Mouse (Mus musculus) urinary bladder, adult 18-20 months (tissue): ENCODE results near the gene Krt8.

Experiments used
- DNase-seq, 2 experiments: peaks; one replicate each; pipeline ENCODE4 v3.0.0; 2022; ENCODE audit warnings: low spot score in 2 of 2, mixed read lengths in 2 of 2

Gene Krt8

DNA sequence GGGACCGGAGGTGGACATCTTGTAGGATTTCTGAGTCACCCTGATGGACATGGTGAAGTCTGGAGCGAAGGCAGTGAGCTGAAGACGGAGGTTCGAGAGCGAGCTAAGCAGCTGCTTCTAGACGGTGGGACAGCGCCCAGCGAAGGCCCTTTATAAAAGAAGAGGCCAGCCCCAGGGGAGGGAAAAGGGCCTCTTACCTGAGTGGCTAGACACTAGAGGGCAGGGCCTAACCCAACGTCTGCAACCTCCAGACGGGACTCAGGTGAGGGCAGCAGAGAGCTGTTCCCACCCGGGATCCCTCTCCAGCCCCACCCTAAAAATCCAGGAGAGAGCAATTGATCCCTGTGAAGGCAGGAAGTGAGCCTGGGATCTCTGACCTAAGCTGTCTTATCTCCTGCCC lies at the start of gene Krt8:
Gene Krt8 (minus strand): TSS at position 294 of the 400 bp plus-strand sequence.
- DNase-seq, result peak; percentile 67 to 78

DNA sequence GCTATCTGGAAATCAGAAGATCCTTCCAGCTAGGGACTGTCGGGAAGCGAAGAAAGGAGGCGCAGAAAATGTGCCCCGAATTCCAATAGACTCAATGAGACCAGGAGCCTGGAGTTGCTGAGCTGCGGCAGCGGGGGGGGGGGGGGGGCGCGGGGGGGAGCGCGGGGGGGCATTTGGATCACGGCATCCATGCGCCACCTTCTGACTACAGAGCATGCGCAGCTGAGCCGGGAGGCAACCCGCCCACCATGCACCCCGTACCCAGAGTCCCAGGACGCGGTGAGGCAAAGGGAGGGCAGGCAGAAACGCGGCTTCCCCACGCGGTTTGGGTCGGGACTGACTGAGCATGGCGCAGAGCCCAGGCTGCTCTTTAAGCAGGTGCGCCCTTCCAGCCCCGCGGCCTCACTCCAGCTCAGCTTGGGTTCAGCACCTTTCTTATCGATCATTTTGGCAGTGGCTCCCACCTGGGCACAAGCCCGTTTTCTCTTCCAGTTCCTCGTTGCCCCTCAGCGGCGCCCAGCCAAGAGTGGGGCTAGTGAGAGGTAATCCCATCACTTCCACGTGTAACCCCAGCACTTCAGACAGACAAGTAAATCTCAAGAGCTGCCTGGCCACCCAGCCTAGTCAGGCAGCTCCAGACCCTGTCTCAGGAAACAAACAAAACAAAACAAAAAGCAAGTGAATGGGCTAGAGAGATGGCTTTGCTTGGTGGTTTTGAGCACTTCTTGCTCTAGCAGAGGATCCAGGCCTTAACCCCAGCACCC lies 47.8 kb upstream of the Krt8 start:
- DNase-seq, result peak in 1 of 2 experiments; percentile 51

DNA sequence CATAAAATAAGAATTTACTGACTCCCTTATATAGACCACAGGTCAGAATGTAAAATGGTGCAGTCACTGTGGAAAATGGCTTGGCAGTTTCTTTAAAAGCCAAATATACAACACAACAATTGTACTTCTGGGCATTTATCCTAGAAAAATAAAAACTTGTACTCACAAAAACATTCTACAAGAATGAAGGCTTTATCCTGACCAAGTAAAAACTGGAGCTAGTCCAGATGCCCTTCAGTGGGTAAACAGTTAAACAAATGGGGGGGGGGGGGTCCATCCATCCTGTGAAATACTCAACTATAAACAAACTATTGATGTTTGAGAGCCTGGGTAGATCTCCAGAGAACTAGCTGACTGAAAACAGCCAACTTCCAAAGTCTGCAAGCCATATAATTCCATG lies 45.6 kb upstream of the Krt8 start:
- no peak for DNase-seq

DNA sequence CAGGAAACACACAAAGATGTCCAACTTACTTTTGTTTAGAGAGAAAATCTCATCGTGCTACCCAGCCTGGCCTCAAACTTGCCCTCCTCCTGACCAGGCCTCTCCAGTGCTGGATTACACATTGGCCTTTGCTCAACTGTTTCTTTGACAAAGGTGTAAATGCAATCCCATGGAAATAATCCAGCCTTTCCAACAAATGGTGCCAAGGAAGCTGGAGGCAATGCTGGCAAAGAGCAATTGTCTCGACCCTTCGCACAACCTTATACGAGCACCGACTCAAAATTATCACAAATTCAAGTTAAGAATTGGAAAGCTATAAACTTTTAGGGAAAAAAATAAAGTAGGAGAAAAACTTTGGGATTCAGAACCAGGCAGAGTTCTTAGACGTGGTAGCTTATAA lies 43.7 kb upstream of the Krt8 start:
- no peak for DNase-seq

DNA sequence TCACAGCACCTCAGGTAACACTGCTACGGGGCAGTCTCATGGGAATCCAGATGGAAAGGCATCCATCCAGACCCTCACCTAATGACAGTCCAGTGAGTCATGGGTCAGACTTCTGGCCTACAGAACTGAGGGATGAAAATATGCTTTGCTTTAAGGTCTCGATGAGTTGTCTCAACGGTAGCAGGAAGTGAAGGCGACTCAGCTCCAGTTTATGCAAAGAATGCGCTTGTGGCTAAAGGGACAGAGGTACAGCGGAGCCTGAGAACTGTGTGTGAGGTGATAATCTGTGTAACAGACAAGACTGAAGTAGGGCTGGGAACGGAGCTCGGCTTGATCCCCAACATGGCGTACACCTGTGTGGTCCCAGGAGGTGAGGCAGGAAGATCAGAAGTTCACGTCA lies 41.4 kb upstream of the Krt8 start:
- no peak for DNase-seq

DNA sequence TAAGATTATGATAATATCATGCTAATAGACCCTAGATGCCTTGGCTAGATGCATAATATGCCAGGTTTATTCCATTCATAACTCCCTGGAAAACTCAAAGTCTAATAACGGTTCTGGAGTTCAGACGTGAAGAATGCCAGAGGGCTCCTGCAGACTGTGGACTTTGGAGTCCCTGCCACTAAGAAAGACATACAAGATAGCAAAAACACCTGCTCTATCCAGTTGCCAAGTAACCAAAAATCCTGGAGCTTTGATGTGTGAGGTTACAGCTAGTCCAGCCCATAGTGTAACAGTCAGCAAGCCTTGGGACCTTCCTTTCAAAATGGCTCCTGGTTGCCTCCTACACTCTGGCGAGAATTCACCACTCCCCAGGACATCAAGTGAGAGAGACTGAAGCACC lies 40.5 kb upstream of the Krt8 start:
- no peak for DNase-seq

DNA sequence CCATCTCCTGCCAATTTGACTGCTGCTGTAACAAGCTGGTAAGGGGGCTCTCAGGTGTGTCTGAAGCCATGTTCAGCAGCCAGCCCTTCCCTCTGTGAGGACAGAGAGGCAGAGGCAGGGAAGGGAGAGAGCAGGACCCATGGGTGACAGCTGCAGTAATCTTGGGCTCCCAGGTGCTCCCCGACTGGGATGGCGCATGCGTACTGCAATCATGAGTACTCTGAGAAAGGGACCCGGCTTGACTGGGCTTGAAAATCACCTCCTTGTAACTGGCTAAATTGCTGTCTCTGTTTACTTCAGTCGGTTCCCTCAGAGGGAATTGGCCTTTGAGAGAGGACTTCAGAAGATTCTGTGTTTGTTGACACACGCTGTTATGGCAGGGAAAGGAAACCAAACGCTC lies 37.7 kb upstream of the Krt8 start:
- DNase-seq, result no peak

DNA sequence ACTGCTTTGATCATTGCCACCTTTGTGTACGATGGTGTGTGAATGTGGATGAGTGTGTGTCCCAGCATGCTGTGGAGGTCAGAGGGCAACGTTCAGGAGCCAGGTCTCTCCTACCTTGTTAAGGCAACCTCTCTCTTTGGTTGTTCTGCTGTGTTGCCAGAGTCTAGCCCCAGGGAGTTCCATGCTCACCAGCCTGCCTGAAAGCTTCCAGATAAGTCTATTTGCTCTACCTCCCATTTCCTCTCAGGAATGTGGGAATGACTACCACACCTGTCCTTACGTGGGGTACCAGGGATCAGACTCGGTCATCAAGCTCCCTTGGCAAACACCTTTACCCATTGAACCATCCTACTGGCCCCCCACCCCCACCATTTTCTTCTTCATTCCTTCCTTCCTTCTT lies 36.0 kb upstream of the Krt8 start:
- no peak for DNase-seq

DNA sequence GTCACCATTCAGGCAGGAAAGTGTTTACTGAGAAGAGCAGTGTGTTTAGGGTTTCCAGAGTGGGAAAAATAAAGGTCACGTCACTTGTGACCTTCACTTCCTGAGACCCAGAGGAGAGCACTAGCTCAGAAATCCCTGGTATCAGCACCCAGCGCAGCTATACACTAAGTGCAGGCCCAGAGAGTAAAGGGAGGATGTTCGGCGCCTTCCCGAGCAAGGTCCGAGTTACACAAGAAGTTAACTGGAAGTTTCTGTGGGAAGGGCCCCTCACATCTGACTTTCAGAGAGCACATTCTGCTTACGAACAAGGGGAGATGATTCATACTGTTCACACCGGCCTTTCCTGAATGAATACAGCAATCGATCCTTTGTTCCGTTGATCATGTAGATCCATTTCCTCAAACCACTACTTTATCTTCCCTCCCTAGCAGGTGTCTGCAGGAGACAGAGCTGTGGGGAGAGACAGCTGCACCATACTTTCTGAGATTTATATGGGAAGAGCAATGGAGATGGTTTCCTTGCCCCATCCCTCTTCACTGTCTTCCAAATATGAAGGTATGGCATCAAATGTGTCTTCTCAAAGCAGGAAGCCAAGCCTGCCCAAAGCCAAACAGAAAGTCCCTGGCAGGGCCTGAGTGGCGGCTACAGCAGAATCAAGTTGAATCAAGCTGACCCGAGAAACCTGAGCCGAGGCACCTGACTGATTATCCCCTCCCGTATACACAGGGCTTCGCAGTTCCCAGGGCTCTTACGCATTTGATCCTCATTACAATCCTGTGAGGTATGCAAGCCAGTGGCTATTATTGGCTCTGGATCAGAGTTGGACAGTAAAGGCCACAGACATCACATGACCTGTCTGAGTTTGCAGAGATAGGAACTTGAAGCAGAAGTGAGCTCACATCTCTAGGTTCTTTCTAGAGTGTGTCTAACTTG lies 30.1 kb upstream of the Krt8 start:
- no peak for DNase-seq

DNA sequence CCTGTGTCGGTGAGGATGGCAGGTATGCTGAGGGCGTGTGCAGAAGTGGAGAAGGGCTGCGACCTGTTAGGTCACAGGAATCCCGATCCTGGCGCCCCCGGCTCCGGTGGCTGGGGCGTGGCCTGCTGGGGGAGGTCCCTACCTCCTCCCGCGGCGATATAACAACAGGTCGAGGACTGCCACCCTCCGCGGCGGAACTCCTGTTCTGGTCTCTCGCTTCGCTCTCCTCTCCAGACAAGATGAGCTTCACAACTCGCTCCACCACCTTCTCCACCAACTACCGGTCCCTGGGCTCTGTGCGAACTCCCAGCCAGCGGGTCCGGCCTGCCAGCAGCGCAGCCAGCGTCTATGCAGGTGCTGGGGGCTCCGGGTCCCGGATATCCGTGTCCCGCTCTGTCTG lies 23.8 kb upstream of the Krt8 start, which contains the start of gene Krt18:
Gene Krt18 (plus strand): TSS at position 141 of the 400 bp plus-strand sequence.
- DNase-seq, result peak; percentile 73 to 78

DNA sequence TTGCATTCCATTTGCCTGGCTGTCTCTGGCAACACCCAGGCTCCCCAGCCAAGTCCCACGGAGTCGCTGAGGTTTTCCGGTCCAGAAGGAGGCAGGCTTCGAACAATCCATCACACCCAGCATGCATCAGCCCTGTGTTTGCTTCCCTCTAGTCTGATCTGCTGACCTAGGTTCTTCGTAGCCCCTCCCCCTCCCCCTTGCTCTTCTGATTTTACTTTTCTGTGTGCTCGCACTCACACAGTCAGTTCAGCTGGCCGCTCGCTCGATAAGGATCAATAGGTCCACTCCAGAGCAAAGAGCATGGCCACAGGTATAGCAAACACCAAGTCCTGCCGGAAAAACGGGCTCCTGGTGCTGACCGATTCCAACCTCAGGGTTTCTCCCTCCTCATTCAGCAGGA lies 22.1 kb upstream of the Krt8 start:
- DNase-seq, result peak in 1 of 2 experiments; percentile 69

DNA sequence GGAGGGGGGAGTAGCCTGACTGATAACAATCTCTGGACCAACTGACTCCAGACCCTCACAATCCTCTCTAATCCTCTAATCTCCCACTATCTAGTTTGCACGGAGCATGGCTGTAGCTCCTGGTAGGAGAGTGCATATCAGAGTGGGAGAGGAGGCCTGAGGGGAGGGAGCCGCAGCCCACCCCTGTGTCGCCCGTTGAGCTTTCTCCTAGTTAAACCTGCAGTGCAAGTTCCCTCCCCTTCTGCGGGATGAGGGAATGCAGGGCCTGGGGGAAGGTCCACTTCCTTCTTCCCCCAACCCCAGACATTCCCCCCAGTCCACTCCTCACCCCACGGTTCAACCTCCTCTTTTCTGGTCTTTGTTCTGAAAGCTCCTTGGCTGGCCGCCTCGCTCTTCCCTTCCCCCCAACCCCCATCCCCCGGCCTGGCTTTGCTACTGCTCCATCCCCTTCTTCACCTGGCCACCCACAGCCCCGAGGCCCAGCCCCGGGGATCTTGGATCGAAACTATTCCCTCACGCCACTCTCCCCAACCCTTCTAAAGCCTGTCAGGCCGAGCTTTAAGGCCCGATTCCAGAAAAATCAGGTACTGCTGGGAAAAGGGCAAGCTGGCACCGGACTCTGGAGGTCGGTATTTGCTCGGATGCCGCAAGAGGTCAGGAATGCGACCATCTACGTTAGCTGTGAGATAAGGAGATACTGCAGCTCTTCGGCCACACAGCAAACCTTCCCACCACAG lies 21.0 kb upstream of the Krt8 start:
- DNase-seq, result peak in 1 of 2 experiments; percentile 46

DNA sequence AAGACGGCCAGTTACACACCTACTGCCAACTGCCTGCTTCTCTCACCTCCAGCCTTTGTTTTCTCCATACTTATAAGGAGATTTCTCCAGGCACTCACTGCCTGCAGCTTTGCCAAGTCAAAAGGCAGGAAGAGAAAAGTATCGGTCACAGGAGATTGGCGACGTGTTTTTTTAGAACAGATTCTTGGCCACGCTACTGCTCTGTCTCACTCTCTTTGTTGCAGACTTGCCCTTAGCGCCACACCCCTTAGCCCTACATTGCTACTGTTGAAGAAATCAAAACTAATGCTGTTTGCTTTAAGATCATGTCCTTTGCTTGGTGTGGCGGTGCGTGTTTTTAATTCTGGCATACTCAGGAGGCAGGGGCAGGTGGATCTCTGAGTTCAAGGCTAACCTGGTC lies 19.6 kb upstream of the Krt8 start:
- no peak for DNase-seq

DNA sequence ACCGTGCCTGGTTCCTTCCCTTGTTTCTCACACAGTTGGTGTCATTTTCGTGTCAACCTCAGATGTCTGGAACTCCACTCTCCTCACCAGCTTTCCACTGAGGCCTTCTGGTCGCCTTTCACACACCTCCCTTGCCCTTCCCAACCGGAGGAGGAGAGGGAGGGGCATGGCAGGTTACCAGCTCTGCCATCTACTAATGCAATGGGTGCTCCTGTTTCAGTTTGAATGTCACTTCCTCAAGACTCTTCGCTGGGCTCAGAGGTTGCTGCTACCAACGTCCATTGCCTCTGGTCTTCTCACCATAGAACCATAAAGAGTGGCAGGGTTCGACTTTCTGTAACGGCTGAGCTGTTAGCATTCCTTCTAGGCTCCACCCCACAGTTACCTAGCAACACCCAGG lies 18.2 kb upstream of the Krt8 start:
- no peak for DNase-seq

DNA sequence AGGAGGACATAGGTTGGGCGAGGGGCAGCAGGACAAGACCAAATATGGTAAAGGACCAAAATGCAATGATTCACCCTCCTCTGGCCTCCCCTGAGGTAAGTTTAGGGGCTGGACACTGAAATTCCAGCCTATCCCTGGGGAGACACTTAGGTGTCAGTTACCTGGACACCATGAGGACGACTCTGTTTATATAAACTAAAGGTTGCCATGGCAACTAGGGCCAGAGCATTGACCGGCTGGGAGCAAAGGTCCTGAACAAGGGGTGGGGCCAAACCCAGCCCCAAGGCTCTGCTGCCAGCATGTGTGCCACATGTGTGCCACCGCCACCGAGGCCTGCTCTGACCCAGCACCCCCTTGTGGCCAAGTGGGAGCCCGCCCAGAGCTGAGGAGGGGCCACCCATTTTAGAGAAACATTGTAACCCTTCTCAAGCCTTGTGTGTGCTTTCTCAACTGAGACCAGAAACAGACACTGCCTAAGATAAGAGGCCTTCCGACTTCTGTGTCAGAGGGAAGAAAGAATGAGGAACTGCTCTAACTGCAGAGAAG lies 13.7 kb upstream of the Krt8 start:
- no peak for DNase-seq

DNA sequence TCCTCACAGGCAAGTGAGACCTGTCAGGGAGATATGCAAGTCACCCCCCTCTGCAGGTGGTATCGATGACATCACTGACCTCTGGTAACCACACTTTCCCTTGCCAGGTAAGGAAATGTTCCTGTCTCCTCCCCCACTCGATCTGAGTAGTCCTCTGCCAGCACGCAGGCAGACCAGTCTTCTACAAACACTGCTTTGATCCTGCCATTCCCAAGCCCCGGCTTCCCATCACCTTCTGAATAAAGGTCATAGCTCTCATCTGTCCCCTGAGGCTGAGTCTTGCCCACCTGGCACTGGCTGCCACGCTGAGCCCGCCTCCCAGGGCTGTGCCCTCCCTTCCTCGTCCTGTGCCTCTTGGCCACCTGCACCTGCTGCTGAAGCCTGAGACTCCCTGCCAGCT lies 12.5 kb upstream of the Krt8 start:
- peak; percentile 48 to 65 for DNase-seq

DNA sequence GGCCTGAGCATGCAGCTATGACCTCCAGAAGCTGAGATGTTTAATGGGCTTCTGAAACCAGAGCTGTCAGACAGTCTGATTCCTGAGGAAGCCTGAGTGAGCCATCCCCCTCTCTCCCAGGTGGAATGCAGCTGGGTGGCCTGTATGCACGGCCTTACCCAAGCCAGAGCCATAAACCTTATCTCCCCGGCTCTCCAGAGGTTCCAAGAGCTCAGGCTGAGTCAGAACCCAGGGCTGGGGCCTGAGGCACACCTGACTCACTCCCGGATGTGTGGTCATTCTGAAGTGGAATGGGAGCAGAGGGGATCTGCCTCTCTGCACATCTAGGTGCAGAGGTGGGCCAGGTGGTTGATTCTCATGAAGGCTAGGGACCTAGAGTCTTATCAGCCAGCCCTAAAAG lies 11.8 kb upstream of the Krt8 start:
- DNase-seq, result peak in 1 of 2 experiments; percentile 71

DNA sequence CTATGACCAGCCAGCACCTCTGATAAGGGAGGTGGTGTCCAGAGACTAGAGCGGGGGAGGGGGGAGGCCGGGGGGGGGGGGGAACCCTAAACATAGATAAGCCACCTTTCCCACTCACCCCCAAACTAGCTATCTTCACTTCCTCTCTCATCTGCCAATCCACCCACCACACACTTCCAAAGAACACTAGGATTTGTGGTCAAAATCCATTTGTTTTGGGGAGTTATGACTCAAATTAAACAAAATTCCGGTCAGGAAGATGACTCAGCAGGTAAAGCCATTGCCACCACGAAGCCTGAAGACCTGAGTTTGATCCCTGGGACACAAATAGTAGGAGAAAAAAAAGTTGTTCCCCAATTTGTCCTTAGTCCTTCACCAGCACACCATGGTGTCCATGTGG lies 10.6 kb upstream of the Krt8 start:
- no peak for DNase-seq

DNA sequence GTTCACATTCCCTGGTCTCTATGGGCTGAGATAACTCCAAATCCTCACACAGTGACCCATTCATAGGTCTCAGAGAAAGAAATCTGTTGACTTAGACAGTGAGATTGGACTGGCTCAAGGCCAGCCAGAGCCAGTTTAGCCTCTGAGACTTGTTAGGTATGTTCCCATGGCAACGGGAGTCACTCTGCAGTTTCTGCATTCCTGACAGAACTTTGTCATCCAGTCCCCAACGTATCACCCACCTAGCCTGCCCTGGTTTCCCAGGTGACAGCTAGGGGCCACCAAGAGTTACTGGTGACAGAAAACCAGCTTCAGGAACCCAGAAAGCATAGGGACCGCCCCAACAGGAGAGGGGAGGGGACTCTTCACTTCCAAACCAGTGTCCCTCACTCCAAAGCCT lies 9.4 kb upstream of the Krt8 start:
- no peak for DNase-seq

DNA sequence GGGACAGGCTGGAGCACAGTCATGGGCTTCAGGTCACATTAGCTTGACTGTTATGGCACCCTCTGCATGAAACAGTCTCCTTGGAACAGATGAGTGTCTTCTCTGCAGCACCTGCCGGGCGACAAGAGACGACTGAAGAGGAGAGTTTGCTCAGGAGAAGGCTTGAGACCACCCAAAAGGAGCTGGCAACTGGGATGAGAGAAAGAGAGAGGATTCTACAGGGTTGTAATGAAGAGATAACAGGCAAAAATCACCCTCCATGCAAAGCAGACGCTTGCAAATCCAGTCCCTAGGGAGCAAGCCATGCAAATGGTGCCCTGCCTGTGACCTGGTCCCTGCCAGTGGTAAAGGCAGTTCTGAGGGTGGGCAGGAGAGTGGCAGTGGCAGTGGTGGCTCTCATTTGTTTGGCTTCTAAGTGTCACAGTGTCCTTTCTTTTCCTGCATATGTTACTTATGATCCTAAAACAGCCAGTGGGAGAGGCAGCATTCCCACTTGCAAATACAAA lies 8.0 kb upstream of the Krt8 start:
- DNase-seq, result no peak

DNA sequence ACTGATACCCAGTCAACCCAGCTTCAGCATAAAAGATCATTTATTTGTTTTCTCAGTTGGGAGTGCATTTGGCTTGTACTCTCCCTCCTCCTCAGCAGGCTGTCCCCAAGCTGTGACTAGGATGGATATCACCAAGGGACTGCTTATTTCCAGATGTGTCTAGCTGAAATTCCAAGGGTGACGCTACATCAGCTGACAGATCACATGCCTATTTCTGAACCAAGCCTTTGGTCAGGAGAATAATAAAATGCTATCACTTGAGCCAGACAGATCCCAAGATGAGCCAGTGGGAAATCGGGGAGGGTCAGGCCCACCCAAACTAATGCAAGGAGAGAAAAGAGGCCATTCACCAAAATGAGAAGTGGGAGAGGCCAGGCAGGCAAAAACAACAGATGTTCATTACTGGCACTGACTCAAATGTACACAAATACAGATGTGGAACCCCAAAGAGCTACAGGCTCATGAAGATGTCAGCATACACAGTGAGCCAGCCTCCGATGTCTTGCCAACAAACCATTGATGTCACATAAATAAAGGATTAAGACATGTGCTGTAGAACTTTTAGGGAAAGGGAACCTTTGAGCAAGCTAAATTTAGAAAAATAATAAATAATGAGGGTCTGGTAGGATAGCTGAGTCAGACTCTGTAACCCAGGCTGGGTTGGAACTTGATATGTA lies 6.4 kb upstream of the Krt8 start:
- no peak for DNase-seq
